Mouse (Mus musculus) effector memory CD4-positive, alpha-beta T cell, adult 5 months (primary cell): Measurements from ENCODE around the gene Lbhd2. TPM values are rescaled to one million over a fixed set of nuclear protein-coding genes. Genes with fewer than 3 reads are reported as not detected.

Source experiments
- polyA plus RNA-seq: library from polyadenylated mRNA; unstranded; fragments of 100-300 nt; shearing (Covaris generic); gene quantifications from one replicate; pipeline ENCODE4 v1.2.1, GENCODE M21; 2017

The Lbhd2 gene
- not detected for polyA plus RNA-seq

DNA sequence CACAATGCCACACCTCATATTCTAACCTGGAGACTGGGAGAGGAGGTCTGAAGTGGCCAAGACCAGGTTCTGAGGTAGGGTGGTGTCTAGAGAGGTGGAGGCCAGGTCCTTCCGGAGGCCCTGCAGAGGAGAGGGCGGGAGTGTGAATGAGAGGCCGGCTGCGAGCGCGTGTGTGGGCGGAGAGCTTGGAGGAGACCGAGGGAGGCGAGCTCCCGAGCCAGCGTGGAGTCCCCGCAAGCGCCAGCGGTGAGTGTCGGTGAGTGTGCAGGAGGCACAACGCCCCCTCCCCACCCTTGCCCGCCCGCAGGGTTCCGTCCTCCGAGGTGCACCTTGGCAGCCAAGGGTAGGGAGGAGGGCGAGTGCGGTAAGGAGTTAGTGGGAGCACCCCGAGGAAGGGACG lies at the start of gene Lbhd2:
Gene Lbhd2 (plus strand): TSS at position 188 of the 400 bp plus-strand sequence.

DNA sequence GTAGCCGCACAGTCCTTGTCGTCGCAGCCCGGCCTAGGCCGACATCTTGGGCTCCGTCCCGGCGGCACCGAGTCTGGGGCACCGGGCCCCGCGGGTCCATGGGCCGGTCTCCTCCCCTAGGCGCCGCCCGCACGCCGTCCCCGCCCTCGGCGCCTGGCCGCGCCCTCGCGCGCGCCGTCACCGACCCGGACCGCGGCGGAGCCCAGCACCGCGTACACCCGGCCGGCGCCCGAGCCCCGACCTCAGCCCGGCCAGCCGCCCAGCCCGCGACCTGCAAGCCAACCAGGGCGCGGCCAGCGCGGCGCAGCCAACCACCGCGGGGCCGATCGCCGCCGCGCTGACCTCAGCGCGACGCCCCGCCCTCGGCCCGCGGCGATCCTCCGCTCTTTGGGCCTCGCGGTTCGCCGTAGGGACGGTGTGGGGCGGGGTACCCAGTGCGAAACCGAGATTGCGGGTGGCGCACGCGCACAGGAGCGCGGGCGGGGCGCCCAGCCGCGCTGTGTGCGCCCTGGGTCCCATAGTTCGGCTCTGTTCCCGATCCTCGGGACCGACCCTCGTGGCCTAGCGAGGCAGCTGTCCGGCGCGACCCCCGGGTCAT lies 29.1 kb upstream of the Lbhd2 start, which contains the start of gene Cdc42bpb:
Gene Cdc42bpb (minus strand): TSS at position 343 of the 598 bp plus-strand sequence.

GRCm38 (mm10) chr12:111416921-111417779 lies 10.5 kb downstream of the Lbhd2 start, which contains the start of gene Exoc3l4:
Gene Exoc3l4, plus strand, starts transcription at chr12:111417017.

GRCm38 (mm10) chr12:111442309-111443010 lies 35.9 kb downstream of the Lbhd2 start, which contains the start of gene Tnfaip2:
Gene Tnfaip2, plus strand, starts transcription at chr12:111442469.

Other genes starting within 250 kb of the Lbhd2 start
- gene Traf3, start 240.4 kb upstream of the Lbhd2 start, polyA plus RNA-seq, result 48.1 TPM
- gene 4930595D18Rik, start 222.3 kb upstream of the Lbhd2 start, polyA plus RNA-seq, result 0.47 TPM
- 0.29 TPM for gene Amn, start 135.7 kb upstream of the Lbhd2 start, polyA plus RNA-seq
- gene Cdc42bpb, start 29.1 kb upstream of the Lbhd2 start, polyA plus RNA-seq, result 0.21 TPM
- not detected for gene Exoc3l4, start 10.2 kb downstream of the Lbhd2 start, polyA plus RNA-seq
- 1.3 TPM for gene Tnfaip2, start 35.7 kb downstream of the Lbhd2 start, polyA plus RNA-seq
- not detected for gene Gm266, start 79.0 kb downstream of the Lbhd2 start, polyA plus RNA-seq
- 959 TPM for gene Eif5, start 131.2 kb downstream of the Lbhd2 start, polyA plus RNA-seq
- 94.7 TPM for gene Mark3, start 167.7 kb downstream of the Lbhd2 start, polyA plus RNA-seq